Mouse (Mus musculus) T-cell, adult 2 months (primary cell): Measurements from ENCODE around the gene Ksr2.

Source experiments
- DNase-seq: peaks from one replicate; pipeline ENCODE4 v3.0.0; 2022; ENCODE audit warnings: low spot score

Ksr2 gene

GRCm38 (mm10) chr5:117790071-117790470 lies 376.3 kb downstream of the Ksr2 start:
- DNase-seq: no peak

- no peak for DNase-seq
These were observed 378.1 kb downstream of the Ksr2 start for GRCm38 (mm10) chr5:117791875-117792274.

GRCm38 (mm10) chr5:117800849-117801248 lies 387.0 kb downstream of the Ksr2 start:
- DNase-seq: no peak

DNA sequence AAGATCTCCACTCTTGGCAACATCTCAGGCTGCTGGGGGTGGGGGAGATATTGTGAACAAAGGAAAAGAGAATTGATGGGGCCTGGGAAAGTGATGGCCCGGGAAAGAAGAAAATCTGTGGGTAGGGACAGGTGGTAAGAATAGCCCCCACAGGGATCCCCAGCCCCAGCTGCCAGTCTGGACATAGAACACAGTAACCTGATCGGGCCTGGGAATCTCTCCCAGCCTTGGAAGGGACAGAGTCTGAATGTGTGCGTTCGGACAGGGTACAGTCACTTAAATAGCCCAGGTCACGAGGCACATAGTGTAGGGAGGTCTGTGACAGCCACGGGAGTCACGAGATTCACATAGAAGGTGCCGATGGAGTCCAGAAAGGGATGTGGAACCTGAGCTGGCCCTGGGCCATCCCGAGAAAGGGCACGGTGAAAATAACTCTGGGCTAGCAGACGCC lies 388.3 kb downstream of the Ksr2 start:
- DNase-seq: no peak

DNA sequence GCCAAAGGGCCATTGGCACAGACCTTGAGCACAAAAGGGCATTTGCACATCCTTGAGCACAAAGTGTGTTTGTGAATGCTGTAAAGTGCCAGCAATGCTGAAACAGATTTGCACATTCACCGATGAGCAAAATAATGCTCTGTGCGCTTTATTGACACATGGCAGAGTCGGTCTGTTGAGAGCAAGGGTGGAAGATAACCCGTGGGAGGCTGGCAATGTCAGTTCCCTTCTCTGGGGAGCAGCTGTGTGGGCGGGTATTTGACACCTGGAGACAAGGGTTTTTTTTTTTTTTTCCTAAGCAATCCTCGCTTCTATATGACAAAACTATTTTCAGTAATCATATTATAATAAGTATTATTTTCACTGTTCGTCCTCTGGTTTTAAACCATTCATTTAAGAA lies 389.8 kb downstream of the Ksr2 start:
- no peak for DNase-seq

DNA sequence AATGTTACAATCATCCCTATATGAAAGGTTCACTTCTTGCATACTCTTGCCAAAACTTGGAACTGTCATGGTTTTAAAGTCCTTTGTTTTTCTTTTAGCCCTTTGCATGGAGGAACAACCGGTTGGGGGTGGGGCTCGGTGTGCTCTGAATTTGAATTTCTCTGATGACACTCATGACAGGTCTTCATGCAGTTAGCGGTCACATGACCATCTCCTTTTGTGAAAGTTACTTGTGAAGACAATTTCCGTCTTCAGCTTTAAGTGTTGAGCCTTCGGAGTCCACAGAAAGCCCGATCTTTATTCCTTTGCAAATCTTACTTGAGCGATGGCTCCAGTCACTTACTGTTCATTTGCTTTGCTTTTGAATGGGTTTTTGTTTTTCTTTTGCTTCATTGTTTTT lies 397.1 kb downstream of the Ksr2 start:
- no peak for DNase-seq

GRCm38 (mm10) chr5:117818800-117819199 lies 405.0 kb downstream of the Ksr2 start:
- DNase-seq: no peak

- DNase-seq: no peak
These were observed 406.6 kb downstream of the Ksr2 start for GRCm38 (mm10) chr5:117820445-117820844.

DNA sequence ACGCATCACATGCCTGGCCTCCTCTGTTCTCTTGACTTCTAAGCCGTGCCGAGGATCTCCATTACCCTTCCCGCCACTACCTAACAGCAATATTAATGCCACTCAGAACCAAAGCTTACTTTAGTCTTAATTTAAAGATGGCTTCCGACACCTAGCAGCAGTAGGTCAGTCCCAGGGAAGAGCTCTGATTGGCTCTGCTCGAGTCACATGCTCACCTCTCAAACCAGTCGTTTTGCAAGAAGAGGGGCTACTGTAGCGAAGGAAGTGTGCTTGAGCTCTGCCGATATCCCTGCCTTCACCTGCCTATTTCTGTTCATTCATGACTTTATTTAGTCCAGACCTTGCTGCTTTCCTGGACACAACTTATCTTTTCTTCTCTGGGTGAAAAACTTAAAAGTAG lies 410.0 kb downstream of the Ksr2 start:
- DNase-seq: no peak

DNA sequence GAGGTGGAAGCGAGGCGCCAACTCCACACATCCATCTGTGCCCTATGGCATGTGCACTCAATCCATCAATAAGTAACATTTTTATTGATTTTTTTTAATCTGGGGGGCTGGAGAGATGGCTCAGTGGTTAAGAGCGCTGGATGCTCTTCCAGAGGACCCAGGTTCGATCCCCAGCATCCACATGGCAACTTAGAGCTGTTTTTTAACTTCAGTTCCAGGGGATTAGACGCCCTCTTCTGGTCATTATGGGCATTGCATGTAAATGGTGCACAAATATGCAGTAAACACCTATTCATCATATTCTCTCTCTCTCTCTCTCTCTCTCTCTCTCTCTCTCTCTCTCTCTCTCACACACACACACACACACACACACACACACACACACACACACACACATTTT lies 410.7 kb downstream of the Ksr2 start:
- DNase-seq: no peak
